8 mouse cellular contexts compared by ENCODE assay signal in the genomic region with DNA sequence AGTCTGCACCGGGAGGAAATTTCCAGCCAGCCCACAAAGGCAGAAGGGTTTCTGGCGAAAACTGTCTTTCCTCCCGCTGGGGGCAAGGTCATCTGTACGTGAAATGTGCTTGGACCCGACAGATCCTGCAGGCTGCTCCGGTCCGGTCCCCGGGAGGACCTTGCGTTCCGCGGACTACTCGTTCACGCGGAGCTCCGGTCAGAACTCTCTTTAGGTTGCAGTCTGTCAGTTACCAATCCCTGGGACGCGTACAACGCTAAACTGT. TPM values are rescaled to one million over a fixed set of nuclear protein-coding genes. Genes with fewer than 3 reads are reported as not detected.
DNase-seq lines count a peak whose midpoint lies in the region; ATAC-seq and TF ChIP-seq lines count a peak whose summit lies in the region.

No protein-coding gene starts in this region.

- peak overlapping the region; percentile 64 for H3ac ChIP-seq in C2C12 (ENCODE audit: control insufficient read depth, insufficient read length, low read depth)

- no peak for TF ChIP-seq CTCF in gastrocnemius, adult 2 months (IDR thresholded peaks at IDR 0.05)
- TF ChIP-seq CTCF in C2C12 (IDR thresholded peaks at IDR 0.05; ENCODE audit: control insufficient read depth, insufficient read depth, insufficient read length), result no peak

- ATAC-seq in forebrain, embryonic 14.5 days, result no peak
- no peak for ATAC-seq in liver, embryonic 12.5 days

- H3K4me2 ChIP-seq in forebrain, embryonic 14.5 days (ENCODE audit: low read length), result peak overlapping the region; percentile 99
- peak overlapping the region; percentile 100 for H3K4me2 ChIP-seq in liver, embryonic 12.5 days

- H3K27me3 ChIP-seq in C2C12 (ENCODE audit: control insufficient read depth, insufficient read depth, insufficient read length), result no peaks in the 10 kb centered on the region
- H3K27me3 ChIP-seq in forebrain, embryonic 14.5 days (replicated peaks; ENCODE audit: control insufficient read depth, insufficient read depth, low read length), result no peaks in the 10 kb centered on the region
- H3K27me3 ChIP-seq in liver, embryonic 12.5 days (replicated peaks), result no peaks in the 10 kb centered on the region

- intact Hi-C loops in gastrocnemius, adult 2 months (cut with DNase I), result loop anchor here (10.0 kb wide), 2 partner anchors 345 to 585 kb away; partner anchors contain the start of genes Gabarap and Phf23
- intact Hi-C loops in gastrocnemius, postnatal 14 days (cut with DNase I; ENCODE audit: low total_unique reads), result no loop called here

- H3K79me2 ChIP-seq in C2C12 (ENCODE audit: control insufficient read depth, insufficient read depth), result peaks cover 98% of the 10 kb centered on the region

- H3K9me3 ChIP-seq in forebrain, embryonic 14.5 days (replicated peaks; ENCODE audit: control insufficient read depth, low read length), result no peaks in the 10 kb centered on the region
- H3K9me3 ChIP-seq in liver, embryonic 12.5 days (replicated peaks), result no peaks in the 10 kb centered on the region

- peak overlapping the region; percentile 94 for H3K27ac ChIP-seq in gastrocnemius, adult 2 months
- H3K27ac ChIP-seq in forebrain, embryonic 14.5 days (ENCODE audit: low read depth, low read length), result peak overlapping the region; percentile 99
- peak overlapping the region; percentile 94 for H3K27ac ChIP-seq in liver, embryonic 12.5 days

- H3K79me3 ChIP-seq in C2C12 (ENCODE audit: low read depth), result peaks cover 49% of the 10 kb centered on the region

- H3K4me3 ChIP-seq in gastrocnemius, adult 2 months, result peak overlapping the region; percentile 86
- peak overlapping the region; percentile 69 for H3K4me3 ChIP-seq in C2C12 (ENCODE audit: insufficient read depth, poor library complexity, severe bottlenecking)
- peak overlapping the region; percentile 77 for H3K4me3 ChIP-seq in forebrain, embryonic 14.5 days (ENCODE audit: low read depth, low read length)
- peak overlapping the region; percentile 72 for H3K4me3 ChIP-seq in liver, embryonic 12.5 days

- H3K4me1 ChIP-seq in forebrain, embryonic 14.5 days (ENCODE audit: control insufficient read depth, insufficient read depth, low read length), result peaks cover 38% of the 10 kb centered on the region
- H3K4me1 ChIP-seq in liver, embryonic 12.5 days, result peaks cover 66% of the 10 kb centered on the region

- H3K9ac ChIP-seq in forebrain, embryonic 14.5 days (ENCODE audit: low read length), result peak overlapping the region; percentile 92
- peak overlapping the region; percentile 82 for H3K9ac ChIP-seq in liver, embryonic 12.5 days

- H3K36me3 ChIP-seq in C2C12 (ENCODE audit: control insufficient read depth, insufficient read depth), result peaks cover 52% of the 10 kb centered on the region
- peaks cover 51% of the 10 kb centered on the region for H3K36me3 ChIP-seq in forebrain, embryonic 14.5 days (ENCODE audit: control insufficient read depth, insufficient read depth, low read length)
- H3K36me3 ChIP-seq in liver, embryonic 12.5 days, result peaks cover 32% of the 10 kb centered on the region

- WGBS in forebrain, embryonic 14.5 days, result under 1% methylated on average over 18 of the region's 18 CpGs
- WGBS in liver, embryonic 12.5 days (ENCODE audit: insufficient replicate concordance), result under 1% methylated on average over 18 of the region's 18 CpGs

- DNase-seq in gastrocnemius, adult 2 months, result no peak
- no peak for DNase-seq in gastrocnemius, postnatal 14 days
- DNase-seq in forebrain, embryonic 14.5 days (ENCODE audit: low spot score), result no peak
- DNase-seq in layer of hippocampus, adult 18-20 months (ENCODE audit: low spot score in 2 of 2), result no peak
- no peak for DNase-seq in frontal cortex, postnatal 10 days (ENCODE audit: low spot score in 2 of 2)
- no peak for DNase-seq in spleen, postnatal 36 days (ENCODE audit: low spot score in 2 of 2)

TF ChIP-seq in C2C12, 6 proteins besides CTCF, POLR2A, EP300 and RAD21:
- TF ChIP-seq USF1 (IDR thresholded peaks at IDR 0.05; ENCODE audit: low read depth) (no peak), MYOD1 (IDR thresholded peaks at IDR 0.05; ENCODE audit: control insufficient read depth, insufficient read length, low read depth) (no peak), MAX (IDR thresholded peaks at IDR 0.05) (no peak), CEBPB (IDR thresholded peaks at IDR 0.05; ENCODE audit: low read depth) (no peak), FOSL1 (IDR thresholded peaks at IDR 0.05; ENCODE audit: insufficient read depth, low read length, poor library complexity, severe bottlenecking) (no peak), MYOG (IDR thresholded peaks at IDR 0.05; ENCODE audit: control insufficient read depth, extremely low read depth, insufficient read length) (no peak)
TF ChIP-seq in C2C12: peak in this region for 0.

RNA-seq across cellular contexts. Expression of gene Kdm6b, which starts 3.5 kb away (rescaled TPM):
- 10 to 100 TPM; 23.9 to 24.5 TPM for total RNA-seq in gastrocnemius, adult 2 months (2021)
- 10 to 100 TPM; 30.3 to 31.4 TPM for total RNA-seq in gastrocnemius, postnatal 14 days (2021)
- polyA plus RNA-seq in C2C12 (2012; fragmentation: generic; extraction: Trizol), result 9.0 TPM
- 28.7 and 38.2 TPM in 2 replicates for polyA plus RNA-seq in forebrain, embryonic 14.5 days (2014; fragmentation: Nextera tagmentation; extraction: Ambion mirVana)
- 7.1 and 7.5 TPM in 2 replicates for polyA plus RNA-seq in liver, embryonic 12.5 days (2016; fragmentation: Nextera tagmentation; extraction: Ambion mirVana)
- 10 to 100 TPM; 35.7 to 39.3 TPM for total RNA-seq in layer of hippocampus, adult 18-20 months (2021)

RNA-seq across cellular contexts. Expression of gene Tmem88, which starts 11.9 kb away (rescaled TPM):
- 1 to 10 TPM; 6.5 to 7.4 TPM for total RNA-seq in gastrocnemius, adult 2 months (2021)
- total RNA-seq in gastrocnemius, postnatal 14 days (2021), result 10 to 100 TPM; 12.8 to 15.2 TPM
- 0.16 TPM for polyA plus RNA-seq in C2C12 (2012; fragmentation: generic; extraction: Trizol)
- polyA plus RNA-seq in forebrain, embryonic 14.5 days (2014; fragmentation: Nextera tagmentation; extraction: Ambion mirVana), result 4.7 and 5.7 TPM in 2 replicates
- polyA plus RNA-seq in liver, embryonic 12.5 days (2016; fragmentation: Nextera tagmentation; extraction: Ambion mirVana), result 14.4 and 15.4 TPM in 2 replicates
- total RNA-seq in layer of hippocampus, adult 18-20 months (2021), result 1 to 10 TPM; 2.5 to 2.7 TPM

RNA-seq across cellular contexts. Expression of gene Cyb5d1, which starts 14.5 kb away (rescaled TPM):
- total RNA-seq in gastrocnemius, adult 2 months (2021), result 10 to 100 TPM; 34.9 to 36.0 TPM
- total RNA-seq in gastrocnemius, postnatal 14 days (2021), result 10 to 100 TPM; 19.0 to 20.7 TPM
- polyA plus RNA-seq in C2C12 (2012; fragmentation: generic; extraction: Trizol), result 22.8 TPM
- 31.1 and 36.4 TPM in 2 replicates for polyA plus RNA-seq in forebrain, embryonic 14.5 days (2014; fragmentation: Nextera tagmentation; extraction: Ambion mirVana)
- polyA plus RNA-seq in liver, embryonic 12.5 days (2016; fragmentation: Nextera tagmentation; extraction: Ambion mirVana), result 15.1 and 15.7 TPM in 2 replicates
- total RNA-seq in layer of hippocampus, adult 18-20 months (2021), result 10 to 100 TPM; 47.8 to 51.2 TPM

RNA-seq across cellular contexts. Expression of gene Naa38, which starts 14.7 kb away (rescaled TPM):
- total RNA-seq in gastrocnemius, adult 2 months (2021), result 10 to 100 TPM; 62.4 to 86.0 TPM
- total RNA-seq in gastrocnemius, postnatal 14 days (2021), result 10 to 100 TPM; 79.5 to 87.9 TPM
- 229 TPM for polyA plus RNA-seq in C2C12 (2012; fragmentation: generic; extraction: Trizol)
- 106 and 142 TPM in 2 replicates for polyA plus RNA-seq in forebrain, embryonic 14.5 days (2014; fragmentation: Nextera tagmentation; extraction: Ambion mirVana)
- 111 and 119 TPM in 2 replicates for polyA plus RNA-seq in liver, embryonic 12.5 days (2016; fragmentation: Nextera tagmentation; extraction: Ambion mirVana)
- 100 to 1,000 TPM; 107 to 123 TPM for total RNA-seq in layer of hippocampus, adult 18-20 months (2021)

RNA-seq across cellular contexts. Expression of gene Chd3, which starts 40.8 kb away (rescaled TPM):
- total RNA-seq in gastrocnemius, adult 2 months (2021), result 1 to 10 TPM; 6.8 to 9.4 TPM
- 10 to 100 TPM; 25.5 to 28.7 TPM for total RNA-seq in gastrocnemius, postnatal 14 days (2021)
- polyA plus RNA-seq in C2C12 (2012; fragmentation: generic; extraction: Trizol), result 100 TPM
- polyA plus RNA-seq in forebrain, embryonic 14.5 days (2014; fragmentation: Nextera tagmentation; extraction: Ambion mirVana), result 70.3 and 77.3 TPM in 2 replicates
- 4.7 and 6.4 TPM in 2 replicates for polyA plus RNA-seq in liver, embryonic 12.5 days (2016; fragmentation: Nextera tagmentation; extraction: Ambion mirVana)
- total RNA-seq in layer of hippocampus, adult 18-20 months (2021), result 100 to 1,000 TPM; 531 to 556 TPM
